Mouse (Mus musculus): ENCODE measurements around the gene Acot9.
A peak's percentile ranks its signal among the peaks of the same experiment; 100 is the strongest.

The Acot9 gene

DNA sequence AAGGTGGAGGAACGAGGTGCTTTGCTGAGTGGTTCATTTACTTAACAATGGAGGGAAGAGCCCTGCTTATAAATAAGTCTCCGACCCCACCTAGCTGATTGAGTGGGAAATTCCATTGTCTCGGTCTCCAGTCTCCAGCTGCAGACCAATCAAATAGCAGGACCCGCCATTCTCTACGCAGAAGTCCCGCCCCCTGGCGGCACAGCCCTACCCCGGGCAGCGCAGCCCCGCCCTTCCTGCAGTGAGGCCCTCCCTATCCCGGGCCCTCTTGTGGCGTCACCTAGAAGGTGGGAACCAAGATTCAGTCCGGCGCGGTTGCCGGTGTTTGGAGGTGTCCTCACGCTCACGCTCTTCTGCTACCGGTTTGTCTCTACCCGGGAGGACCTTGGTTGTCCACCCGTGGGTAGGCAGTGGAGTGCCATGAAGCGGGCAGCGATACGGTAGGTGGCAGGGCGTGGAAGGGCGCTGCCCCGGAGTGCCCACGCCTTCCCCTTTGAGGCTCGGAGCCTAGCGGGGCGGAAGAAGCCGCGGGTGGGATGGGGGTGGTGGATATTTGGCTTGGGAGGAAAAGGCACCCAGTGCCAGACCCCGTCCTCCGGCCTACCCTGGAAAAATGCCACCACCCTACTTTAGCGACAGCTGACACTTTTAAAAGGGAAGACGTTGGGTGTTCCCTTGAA lies at the start of gene Acot9:
Gene Acot9, plus strand, starts transcription at position 209 of the 680 bp plus-strand sequence.
- DNase-seq (ENCODE audit: extremely low read depth, low read depth, low spot score): peak; percentile 7

DNA sequence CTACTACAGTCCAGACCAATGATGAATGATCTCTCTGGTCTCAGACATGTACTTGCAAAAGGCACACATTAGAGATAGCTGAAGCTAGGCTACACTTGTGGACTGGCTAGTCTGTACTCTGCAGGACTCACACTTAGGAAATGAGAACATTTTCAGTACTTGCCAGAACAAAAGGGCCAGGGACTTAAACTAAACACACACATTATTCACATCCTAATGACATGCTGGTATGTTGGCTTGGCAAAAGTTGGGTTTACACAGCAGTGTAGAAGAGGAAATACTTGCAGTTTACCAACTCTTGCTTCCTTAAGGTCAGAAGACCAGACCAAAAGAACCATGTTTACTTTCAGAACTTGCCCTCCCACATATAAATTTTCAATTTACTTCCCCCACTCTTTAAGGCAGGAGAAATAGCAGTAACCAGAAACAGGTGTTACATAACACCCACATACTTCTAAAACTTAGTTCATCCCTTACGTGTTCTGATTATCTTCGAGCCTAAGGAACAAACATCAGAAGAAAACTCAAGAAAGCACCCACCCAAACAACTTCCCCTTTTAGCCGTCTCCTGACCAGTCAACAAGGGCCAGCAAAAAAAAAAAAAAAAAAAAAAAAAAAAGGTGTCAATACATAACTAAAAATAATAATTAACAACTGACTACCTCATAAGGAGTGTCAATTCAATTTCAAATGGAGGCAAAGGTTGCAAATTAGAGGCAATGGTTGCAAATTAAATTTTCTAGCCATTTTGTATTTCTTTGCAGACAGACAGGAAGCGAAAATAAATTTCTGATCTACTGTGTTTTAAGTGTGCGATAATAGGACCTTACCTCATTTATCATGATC lies 47.7 kb upstream of the Acot9 start:
- DNase-seq (ENCODE audit: extremely low read depth, low read depth, low spot score): no peak

DNA sequence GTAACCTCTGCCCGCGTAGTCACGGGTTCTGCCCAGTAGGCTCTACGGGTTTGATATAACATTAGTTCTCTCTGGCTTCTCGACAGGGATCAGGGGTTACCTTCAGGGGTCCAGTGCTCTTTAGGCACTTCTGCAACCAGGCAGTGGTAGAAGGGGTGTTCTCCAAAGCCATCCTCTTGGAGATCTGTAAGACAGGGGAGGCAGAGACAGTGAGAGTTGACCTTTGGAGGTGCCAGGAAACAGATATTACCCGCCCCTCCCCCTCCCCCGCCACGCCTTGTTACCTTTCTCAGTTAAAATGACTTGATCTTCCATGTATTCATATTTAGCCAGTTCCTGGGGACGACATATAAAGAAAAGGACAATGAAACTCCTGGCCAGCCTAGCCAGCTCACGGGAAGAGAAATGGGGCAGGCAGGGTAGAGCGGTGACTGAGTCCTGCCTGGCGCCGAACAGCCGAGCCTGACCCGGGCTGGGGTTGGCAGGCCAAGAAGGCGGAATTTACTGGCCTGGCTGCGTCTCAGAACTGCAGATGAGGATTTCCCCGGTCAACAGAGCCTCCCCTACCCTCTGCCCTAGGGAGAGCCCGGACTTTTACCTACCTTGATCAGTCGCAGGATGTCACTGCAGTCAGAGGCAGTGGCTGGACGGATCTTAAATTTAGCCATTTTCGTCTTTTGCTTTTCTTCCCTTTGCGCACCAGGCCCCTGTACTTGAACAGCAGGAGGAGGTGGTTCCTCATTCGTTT lies 46.6 kb upstream of the Acot9 start:
- no peak for DNase-seq (ENCODE audit: extremely low read depth, low read depth, low spot score)

DNA sequence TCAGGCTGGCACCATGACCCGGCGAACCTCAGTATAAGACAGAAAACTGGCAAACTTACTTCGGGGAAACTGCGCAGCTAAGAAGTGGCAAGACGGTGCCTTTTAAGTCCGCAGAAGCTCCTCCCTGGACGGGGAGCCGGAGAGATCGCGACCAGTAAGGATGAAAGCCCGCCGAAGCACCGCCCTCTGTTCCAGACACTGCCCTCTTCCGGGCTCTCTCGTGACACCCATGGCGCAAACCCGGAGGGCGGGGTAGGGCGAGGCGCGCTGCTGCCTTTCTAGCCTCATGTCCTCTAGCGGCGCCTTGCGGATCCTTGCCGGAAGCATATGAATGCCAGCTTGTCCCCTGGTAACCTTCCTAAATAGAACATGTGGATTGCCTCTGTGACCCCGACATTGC lies 46.0 kb upstream of the Acot9 start, which contains the start of gene Sat1:
Gene Sat1, minus strand, starts transcription at position 179 of the 400 bp plus-strand sequence.
- no peak for DNase-seq (ENCODE audit: extremely low read depth, low read depth, low spot score)

DNA sequence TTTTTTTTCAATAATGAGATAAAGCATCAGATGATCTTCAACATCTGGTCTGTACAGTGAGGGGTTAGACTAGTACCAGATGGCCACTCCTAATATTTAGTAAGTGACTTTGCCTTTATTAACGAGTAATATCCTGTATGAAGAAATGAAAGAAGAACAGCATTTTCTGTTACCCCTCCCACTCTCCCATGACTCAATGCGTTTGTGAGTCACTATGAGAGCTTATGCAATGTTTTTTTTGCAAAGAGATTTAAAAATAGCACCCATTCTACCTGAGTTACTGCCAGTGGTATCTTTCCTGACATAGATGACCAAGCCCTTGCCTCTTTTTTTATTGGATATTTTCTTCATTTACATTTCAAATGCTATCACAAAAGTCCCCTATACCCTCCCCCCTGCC lies 44.0 kb upstream of the Acot9 start:
- DNase-seq (ENCODE audit: extremely low read depth, low read depth, low spot score): no peak

DNA sequence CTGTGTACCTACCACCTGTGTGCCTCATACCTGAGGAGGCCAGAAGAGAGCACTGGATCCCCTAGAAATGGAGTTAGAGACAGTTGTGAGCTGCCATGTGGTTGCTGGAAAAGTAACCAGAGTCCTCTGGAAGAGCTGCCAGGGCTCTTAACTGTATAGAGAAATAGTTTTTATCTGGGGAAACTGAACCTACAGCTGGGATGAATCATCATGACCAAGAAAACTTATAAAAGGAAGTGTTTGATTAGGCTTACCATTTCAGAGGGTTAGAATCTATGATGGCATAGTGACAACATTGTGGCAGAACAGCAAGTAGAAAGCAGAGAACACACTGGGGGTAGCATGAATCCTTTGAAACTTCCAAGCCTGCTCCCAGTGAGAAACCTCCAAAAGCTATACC lies 5.4 kb upstream of the Acot9 start:
- no peak for DNase-seq (ENCODE audit: extremely low read depth, low read depth, low spot score)

DNA sequence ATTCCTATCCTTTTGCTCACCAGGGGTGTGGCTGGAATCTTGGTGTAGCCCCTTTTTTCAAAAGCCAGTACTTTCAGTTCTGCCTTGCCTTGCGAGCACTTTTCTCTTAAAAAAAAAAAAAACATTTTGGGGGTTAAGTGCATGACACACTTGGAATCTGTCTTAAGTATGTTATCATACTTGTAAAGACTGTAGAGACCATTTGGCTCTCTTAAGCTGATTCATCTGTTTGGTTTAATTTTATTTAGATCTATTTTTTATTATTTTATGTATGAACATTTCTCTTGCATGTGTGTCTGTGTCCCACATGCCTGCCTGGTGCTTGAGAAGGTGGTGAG lies 641 bp downstream of the Acot9 start:
- no peak for DNase-seq (ENCODE audit: extremely low read depth, low read depth, low spot score)

DNA sequence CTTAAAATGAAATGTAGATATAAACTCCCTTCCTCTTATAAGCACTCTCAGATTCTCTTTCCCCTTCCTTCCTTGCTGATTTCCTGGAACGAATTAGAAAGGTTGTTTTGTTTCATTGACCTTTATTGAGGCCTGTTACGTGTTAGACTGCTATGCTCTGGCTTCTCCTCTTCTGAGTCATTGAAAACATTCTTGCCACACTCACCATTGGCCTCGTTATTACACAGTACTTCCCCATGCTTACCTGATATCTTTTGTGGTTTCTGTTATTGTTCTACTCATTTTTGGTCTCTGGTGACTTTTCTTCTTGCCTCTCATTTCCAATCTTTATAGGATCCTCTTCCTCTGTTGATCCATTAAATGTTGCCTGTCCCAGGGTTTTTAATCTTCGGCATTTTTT lies 16.2 kb downstream of the Acot9 start:
- no peak for DNase-seq (ENCODE audit: extremely low read depth, low read depth, low spot score)

DNA sequence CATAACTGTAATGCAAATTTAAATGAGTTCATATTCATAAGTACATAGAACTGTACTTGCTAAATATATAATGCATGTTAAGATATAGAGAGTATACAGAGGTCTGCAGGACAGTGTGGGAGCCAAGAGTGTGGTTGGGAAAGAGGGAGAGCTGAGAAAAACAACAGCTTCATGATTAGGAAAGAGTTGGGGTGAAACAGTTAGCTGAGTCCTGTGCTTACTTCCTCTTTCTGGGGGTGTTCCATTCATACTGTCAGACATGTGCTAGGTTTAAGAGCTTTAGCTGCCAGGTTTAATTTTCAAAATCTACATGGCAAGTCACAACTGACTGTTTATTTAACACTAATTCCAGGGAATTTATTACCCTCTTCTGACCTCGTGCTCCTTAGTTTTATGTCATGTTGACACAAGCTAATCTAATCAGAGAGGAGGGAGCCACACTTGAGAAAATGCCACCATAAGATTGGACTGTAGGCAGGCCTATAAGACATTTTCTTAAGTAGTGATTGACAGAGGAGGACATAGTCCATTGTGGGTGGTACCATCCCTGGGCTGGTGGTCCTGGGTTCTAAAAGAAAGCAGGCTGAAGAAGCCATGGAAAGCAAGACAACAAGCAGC lies 18.3 kb downstream of the Acot9 start:
- DNase-seq (ENCODE audit: extremely low read depth, low read depth, low spot score): no peak

DNA sequence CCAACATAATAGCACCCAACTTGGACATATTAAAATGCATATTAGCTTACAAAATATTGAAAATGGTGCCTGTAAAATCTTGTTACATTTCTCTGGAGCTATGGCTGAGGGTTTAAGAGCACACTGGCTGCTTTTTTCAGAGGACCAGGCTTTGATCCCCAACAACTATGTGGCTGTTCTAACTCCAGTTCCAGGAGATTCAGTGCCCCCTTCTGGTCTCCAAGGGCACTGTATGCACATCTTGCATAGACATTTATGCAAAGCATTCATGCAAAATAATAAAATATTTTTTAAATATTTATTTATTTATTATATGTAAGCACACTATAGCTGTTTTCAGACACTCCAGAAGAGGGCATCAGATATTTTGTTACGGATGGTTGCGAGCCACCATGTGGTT lies 44.1 kb downstream of the Acot9 start:
- DNase-seq (ENCODE audit: extremely low read depth, low read depth, low spot score): no peak

DNA sequence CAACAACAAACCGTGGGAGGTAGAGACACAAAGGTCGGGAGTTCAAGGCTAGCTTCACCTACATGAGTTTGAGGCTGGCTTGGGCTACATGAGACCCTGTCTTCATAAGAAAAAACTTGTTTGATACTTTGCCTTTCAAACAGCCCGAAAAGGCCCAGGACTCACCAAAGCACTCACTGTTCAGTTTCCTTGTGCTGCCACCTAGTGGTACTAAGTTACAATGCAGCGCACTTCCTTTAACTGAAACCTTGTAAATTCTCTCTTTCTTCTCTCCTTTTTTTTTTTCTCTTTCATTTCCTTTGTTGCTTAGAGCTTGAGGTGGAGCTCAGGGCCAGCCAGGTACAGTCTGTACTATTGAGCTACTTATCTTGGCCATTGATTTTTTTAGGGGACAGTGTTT lies 55.8 kb downstream of the Acot9 start:
- DNase-seq (ENCODE audit: extremely low read depth, low read depth, low spot score): no peak

DNA sequence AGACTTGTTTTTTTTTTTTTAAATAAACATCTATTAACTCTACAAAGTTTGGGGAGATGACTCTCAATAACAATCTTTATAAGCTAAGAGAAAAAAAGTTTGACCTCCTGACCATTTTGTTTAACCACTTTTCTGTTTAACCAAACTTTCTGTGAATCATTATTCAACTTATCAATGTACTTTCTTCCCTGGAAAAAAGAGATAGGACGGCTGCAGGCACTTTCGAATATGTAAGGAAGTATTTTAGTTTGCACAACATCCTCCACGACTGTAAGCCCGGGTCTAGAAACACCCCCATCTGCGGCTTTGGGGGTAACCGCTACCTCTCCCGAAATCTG lies 75.3 kb downstream of the Acot9 start:
- no peak for DNase-seq (ENCODE audit: extremely low read depth, low read depth, low spot score)

DNA sequence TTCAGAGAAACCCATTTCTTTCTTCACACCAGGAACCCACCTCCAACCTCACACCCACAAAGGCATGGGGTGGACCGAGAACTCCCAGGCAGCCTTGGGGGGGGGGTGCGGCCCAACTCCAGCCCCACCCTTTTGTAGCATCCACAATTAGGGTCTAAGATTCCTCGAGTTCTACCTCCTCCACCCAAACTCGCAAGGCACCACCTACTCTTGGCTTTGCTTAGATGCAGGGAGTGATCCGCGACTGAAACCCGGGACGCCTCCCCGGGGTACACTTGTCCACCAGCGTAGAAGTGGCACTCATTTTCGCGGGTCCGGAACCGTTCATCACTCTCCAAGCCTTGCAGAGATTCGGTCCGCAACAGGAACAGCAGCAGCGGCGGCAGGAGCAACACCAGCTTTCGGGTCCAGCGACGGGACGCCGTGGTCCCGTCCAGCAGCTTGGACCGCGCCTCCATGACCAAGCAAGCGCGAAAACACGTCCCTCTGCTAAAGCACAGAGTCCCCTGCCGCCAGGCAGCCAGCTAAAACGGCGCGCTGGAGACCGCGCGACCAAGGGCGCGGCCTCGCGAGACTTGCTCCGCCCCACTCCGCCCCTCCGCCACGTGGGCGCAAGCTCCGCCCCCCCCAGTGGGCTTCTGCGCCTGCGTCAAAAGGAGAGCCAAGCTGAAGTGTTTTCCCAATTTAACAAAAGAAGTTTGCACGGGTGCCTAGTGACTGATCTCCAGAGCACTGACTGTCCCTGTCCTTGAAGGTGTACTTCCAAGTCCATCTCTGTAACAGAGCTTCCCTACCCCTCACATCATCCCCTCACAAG lies 75.9 kb downstream of the Acot9 start:
- no peak for DNase-seq (ENCODE audit: extremely low read depth, low read depth, low spot score)

DNA sequence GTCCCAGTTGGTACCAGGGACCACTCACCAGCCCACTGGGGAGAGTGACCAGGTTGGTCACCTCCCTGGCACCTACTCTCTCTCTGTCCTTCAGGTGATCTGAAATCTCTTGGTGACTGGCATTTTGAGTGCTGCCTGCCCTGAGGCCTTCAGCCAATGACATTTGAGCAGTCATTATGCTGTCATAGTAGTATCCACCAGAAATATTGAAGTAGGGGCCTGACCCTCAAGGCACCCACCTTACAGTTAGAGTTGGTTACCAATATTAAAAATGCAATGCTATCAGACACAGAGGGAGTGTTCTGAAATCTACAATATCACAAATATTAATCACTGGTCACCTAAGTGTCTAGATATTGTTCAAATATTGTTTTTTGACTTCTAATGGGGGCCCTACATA lies 78.4 kb downstream of the Acot9 start, which contains the start of gene Prdx4:
Gene Prdx4, minus strand, starts transcription at position 101 of the 400 bp plus-strand sequence.
- no peak for DNase-seq (ENCODE audit: extremely low read depth, low read depth, low spot score)

DNA sequence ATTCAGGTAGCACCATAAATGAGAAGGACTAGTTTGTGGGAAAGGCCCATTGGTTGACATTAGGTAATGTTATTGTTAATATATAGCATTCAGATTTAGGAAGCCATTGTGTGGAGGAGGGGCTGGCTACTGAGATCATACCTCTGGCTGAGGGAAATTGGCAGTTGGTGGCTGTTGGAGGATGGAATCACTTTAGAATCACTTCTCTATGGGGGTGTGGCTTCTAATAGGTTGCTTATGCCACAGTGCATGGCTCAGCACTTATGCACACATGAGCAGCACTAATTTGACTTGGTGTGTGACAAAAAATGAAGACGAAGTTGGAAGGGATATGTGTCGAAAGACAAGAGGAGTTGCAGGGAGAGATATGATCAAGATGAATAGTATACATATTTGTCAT lies 84.0 kb downstream of the Acot9 start:
- DNase-seq (ENCODE audit: extremely low read depth, low read depth, low spot score): no peak
